Mouse (Mus musculus) thymus, postnatal 4 days (tissue): ENCODE measurements at regions not wholly inside any gene's neighbourhood (a gene's known extent, or its start where the extent isn't known, plus 50 kb on each side); places are given as distances from the start of the nearest gene placed in this dataset.

ENCODE experiments used
- DNase-seq: peaks from one replicate; pipeline ENCODE4 v3.0.0; 2021

GRCm38 (mm10) chr14:105392079-105392813, 133.9 kb downstream of the Ndfip2 start:
- no peak for DNase-seq

- DNase-seq = no peak
Measured at GRCm38 (mm10) chr14:105391430-105391829, 133.1 kb downstream of the Ndfip2 start.

GRCm38 (mm10) chr14:105385119-105385518, 126.7 kb downstream of the Ndfip2 start:
- DNase-seq = no peak

- DNase-seq = no peak
Measured at GRCm38 (mm10) chr14:105383382-105383781, 125.0 kb downstream of the Ndfip2 start.

GRCm38 (mm10) chr14:105380101-105380500, 121.7 kb downstream of the Ndfip2 start:
- DNase-seq = no peak

GRCm38 (mm10) chr14:105377770-105378169, 119.4 kb downstream of the Ndfip2 start:
- no peak for DNase-seq

- DNase-seq = no peak
Measured at GRCm38 (mm10) chr14:105377035-105377621, 118.8 kb downstream of the Ndfip2 start.

GRCm38 (mm10) chr14:105369637-105370435, 111.5 kb downstream of the Ndfip2 start:
- DNase-seq = no peak

GRCm38 (mm10) chr14:105360530-105360929, 102.2 kb downstream of the Ndfip2 start:
- no peak for DNase-seq

- DNase-seq = no peak
Measured at GRCm38 (mm10) chr14:105359829-105360228, 101.5 kb downstream of the Ndfip2 start.
